Mouse (Mus musculus) 416B (cell line): ENCODE measurements around the gene Midn.

Experiments
- DNase-seq: peaks from one replicate; pipeline ENCODE4 v3.0.0; 2011; ENCODE audit warnings: low read depth

The Midn gene

DNA sequence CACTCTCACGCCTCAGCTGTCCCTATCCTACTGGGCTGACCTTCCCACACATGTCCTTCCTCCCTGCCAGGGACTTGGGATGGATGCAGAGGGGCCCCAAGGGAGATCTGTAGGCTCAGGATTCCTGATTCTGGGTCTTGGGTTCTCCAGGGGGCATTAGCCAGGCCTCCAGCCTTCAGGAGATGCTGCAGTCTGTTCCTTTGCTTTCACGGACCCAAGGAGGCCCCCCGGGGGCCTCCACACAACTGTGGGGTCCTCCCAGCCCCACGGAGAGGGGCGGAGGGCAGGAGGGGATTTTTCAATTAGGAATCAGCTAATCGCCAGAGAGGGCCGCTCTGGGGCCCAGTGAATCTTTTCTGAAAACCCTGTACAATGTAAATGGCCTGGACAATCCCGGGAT is 46.4 kb downstream of the Midn start:
- no peak for DNase-seq

DNA sequence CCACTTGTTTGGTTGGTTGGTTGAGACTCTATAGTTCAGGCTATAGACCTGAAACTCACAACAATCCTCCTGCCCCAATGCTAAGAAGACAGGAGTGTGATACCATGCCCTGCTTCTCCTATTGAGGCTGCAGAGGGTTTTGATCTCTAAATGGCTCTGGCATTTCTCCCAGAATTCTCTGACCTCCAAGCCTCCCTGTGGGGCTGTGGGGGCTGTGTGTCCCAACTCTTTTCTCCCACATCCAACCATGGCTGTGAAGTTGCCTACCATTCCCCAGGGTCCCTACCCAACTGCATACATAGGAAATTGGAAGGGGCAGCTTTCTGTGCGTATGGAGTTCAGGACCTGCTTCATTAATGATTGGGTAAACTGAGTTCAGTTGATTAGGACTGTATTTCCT is 48.1 kb downstream of the Midn start:
- no peak for DNase-seq

DNA sequence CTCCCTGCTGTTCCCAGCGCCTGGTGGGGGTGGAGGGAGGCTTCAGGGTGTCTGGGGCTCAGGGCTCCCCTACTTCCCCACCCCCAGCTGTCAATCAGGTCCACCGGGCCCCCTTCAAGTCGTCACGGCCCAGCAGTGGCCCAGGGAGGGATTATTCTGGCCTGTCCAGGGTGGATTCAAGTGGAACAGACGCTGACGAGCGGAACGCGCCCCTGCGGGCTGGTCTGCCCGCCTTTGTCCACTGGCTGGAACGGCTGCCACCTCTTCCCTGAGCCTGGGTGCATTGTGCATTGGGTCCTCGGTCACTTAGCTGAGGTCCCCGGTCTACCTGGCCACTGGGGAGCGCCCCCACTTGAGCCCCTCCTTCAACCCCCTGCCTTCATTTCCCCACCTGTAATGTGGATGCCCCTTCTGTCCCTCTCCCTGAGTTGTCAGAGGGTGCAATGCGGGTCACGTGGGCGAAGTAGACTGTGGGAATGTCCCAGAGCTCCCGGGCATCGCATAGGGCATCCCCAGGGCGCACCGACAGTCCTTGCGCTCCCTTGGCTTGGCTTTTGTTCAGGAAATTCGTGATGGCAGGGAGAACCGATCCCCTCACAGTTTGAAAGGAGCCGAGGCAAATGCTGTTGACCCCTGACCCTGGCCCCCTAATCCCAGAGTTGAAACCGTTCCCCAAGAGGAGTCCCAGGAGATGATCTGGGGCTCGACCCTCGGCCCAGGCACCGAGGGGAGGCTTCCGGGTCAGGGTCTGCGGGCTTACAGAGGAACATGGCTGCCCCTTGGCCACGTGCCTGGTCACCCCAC is 48.9 kb downstream of the Midn start:
- no peak for DNase-seq

DNA sequence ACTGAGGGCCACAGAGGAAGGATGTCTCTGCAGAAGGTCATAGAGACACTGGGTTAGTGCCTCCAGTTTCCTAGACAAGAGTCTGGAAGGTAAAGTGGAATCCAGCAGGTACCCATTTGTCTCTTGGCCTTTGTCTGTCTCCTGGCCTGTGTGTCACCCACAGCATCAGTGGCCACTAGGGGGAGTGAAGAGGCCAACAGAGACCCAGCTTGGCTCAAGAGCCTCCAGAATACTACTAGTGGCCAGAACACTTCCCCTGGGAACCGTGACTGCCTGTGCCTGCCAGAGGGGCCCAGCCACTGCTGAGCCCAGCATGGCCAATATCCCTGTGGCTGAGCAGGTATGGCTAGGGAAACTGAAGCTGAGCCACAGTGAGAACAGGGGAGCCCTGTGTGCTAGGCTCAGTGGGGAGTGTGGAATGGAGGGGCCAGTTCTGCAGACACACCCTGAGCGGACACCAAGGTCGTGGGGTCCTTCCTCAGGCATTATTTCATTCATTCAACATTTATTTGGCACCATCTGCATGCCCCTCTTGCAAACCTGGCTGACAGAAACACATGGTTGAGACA is 51.5 kb downstream of the Midn start:
- peak; percentile 87 for DNase-seq

DNA sequence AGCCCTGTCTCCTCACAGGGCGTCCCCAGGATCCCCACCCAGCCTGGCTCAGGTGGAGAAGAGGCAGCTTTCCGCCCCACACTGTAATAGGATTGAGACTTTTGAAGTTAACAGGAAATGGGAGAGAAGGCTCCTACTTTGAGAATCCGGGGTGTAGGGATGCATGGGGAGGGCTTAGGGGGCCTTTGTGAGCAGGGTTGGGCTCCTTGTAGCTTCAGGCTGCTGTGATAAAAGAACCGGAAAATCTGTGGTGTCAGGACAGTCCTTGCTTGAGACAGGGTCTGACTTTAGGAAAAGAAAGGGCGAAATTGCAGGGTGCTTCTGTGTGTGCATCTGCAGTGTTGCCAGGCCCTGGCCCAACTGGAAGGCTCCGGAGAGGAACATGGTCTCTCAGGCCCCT is 52.4 kb downstream of the Midn start:
- DNase-seq: no peak

DNA sequence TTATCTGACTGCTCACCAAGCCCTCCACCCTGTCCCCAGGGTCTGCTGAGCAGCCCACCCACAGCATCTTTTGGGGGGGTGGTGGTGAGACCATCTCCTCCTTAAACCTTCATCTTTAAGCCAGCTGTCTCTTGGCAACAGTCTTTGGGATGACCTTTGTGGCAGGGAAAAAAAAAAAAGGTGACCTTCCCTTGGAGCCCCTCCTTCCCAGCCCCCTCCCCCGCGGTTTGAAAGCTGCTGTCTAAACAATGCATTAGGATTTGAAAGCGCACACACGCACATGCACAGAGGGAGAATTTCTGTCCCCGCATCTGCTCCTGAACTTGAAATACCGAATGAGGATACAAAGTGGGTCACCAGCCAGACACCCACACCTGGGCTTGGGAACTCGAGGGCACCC is 56.0 kb downstream of the Midn start:
- no peak for DNase-seq

DNA sequence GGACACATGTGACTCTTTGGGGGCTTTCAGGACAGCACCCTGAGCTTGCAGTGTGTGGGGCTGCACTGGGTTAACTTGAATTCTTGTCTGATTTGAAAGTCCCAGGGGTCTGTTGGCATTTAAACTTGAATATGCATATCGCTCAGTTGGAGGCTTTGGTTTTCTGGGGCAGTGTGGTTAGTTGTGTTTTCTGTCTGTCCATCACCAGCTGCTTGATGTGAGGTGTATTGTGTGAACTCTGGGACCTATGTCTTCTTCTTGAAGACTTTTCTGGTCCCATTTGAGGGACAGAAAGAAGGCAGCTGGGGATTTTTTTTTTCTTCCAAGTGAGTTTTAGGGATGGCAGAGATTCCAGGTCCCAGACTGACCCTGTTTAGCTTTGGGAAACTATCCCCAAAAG is 59.1 kb downstream of the Midn start:
- no peak for DNase-seq

DNA sequence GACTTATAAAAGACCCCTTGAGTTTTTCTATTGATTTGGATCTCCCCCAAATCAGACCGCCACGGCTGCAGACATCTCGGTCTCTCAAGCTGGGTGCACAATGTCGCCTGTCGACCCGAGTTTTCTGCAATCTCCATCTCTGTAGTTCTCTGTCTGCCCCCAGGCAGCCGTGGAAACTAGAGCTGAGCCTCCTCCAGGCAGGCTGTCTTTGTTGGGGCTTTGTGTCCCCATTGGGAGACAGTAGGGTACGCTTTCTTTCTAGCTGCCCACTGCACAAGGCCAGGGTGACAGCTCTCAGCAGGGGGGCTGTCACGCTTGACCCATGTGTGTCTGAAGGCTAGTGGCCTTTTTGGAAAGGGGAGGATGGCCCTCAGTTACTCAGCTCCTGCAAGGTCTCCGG is 59.6 kb downstream of the Midn start:
- DNase-seq: no peak
